Mouse (Mus musculus) midbrain, embryonic 14.5 days (tissue): ENCODE data around the gene Zcchc4. TPM values are rescaled to one million over a fixed set of nuclear protein-coding genes. Genes with fewer than 3 reads are reported as not detected.

Source experiments
- ATAC-seq: fragments of 200-750 bp; cut with Nextera tagmentation; 2 replicates; pipeline ENCODE4 v1.8.0; 2017; ENCODE audit warnings: moderate number of reproducible peaks, moderate library complexity; ENCODE audit not compliant: low FRiP score, low TSS enrichment
- DNase-seq: peaks from one replicate; pipeline ENCODE4 v3.0.0-alpha.2; 2015
- H3K27ac ChIP-seq: fragments of 300-500 bp; sonication (generic); replicated peaks from 2 replicates; pipeline ENCODE4 v1.5.1; 2014; ENCODE audit warnings: mild to moderate bottlenecking, low read depth, low read length, moderate library complexity
- H3K27me3 ChIP-seq: fragments of 300-500 bp; sonication (generic); 2 replicates; pipeline ENCODE4 v1.6.1; 2014; ENCODE audit warnings: low read length, control low read depth, mixed read lengths; ENCODE audit not compliant: control insufficient read depth, insufficient read depth
- H3K36me3 ChIP-seq: fragments of 300-500 bp; sonication (generic); 2 replicates; pipeline ENCODE4 v1.6.1; 2014; ENCODE audit warnings: low read length, control low read depth; ENCODE audit not compliant: control insufficient read depth, insufficient read depth
- H3K4me1 ChIP-seq: fragments of 300-500 bp; sonication (generic); 2 replicates; pipeline ENCODE4 v1.6.1; 2014; ENCODE audit warnings: mild to moderate bottlenecking, antibody characterized with exemption, low read length, control low read depth; ENCODE audit not compliant: control insufficient read depth, insufficient read depth
- H3K4me2 ChIP-seq: fragments of 300-500 bp; sonication (generic); 2 replicates; pipeline ENCODE4 v1.6.1; 2014; ENCODE audit warnings: mild to moderate bottlenecking, low read length, moderate library complexity
- H3K4me3 ChIP-seq: fragments of 300-500 bp; sonication (generic); replicated peaks from 2 replicates; pipeline ENCODE4 v1.5.1; 2014; ENCODE audit warnings: low read depth, low read length
- H3K9ac ChIP-seq: fragments of 300-500 bp; sonication (generic); replicated peaks from 2 replicates; pipeline ENCODE4 v1.6.1; 2014; ENCODE audit warnings: mild to moderate bottlenecking, low read length, moderate library complexity
- H3K9me3 ChIP-seq: fragments of 300-500 bp; sonication (generic); 2 replicates; pipeline ENCODE4 v1.6.1; 2016; ENCODE audit warnings: low read length, control low read depth, mixed read lengths; ENCODE audit not compliant: control insufficient read depth
- WGBS: fragments of 180-500 bp; shearing (Covaris S2); extraction: QIAGEN DNeasy Blood & Tissue Kit; methylation state at CpG from one replicate; pipeline ENCODE4 v1.1.7; 2014; 5-methylcytosine and 5-hydroxymethylcytosine counted together
- polyA plus RNA-seq: library from polyadenylated mRNA; unstranded; fragments of >200 nt; fragmentation: Nextera tagmentation; extraction: Ambion mirVana; gene quantifications from 2 replicates; pipeline ENCODE4 v1.2.1, GENCODE M21; 2014

Gene Zcchc4
- polyA plus RNA-seq, 1 experiment from 2014 or later: 13.1 TPM

- peaks cover 87% of the 10 kb centered on the region for H3K36me3 ChIP-seq
- no peaks in the 10 kb centered on the region for H3K4me1 ChIP-seq
- H3K4me2 ChIP-seq: no peak overlapping the region
- no peak overlapping the region for H3K27ac ChIP-seq
- no peak overlapping the region for H3K9ac ChIP-seq
- DNase-seq (no peak), ATAC-seq (no peak)
- no peaks in the 10 kb centered on the region for H3K9me3 ChIP-seq
- no peak overlapping the region for H3K4me3 ChIP-seq
- 96% methylated on average over 7 of the region's 7 CpGs for WGBS
- no peaks in the 10 kb centered on the region for H3K27me3 ChIP-seq
Observed at GRCm38 (mm10) chr5:52844319-52844718, 69.1 kb downstream of the Zcchc4 start.

GRCm38 (mm10) chr5:52855727-52856126, 80.5 kb downstream of the Zcchc4 start:
- H3K36me3 ChIP-seq: peaks cover 82% of the 10 kb centered on the region

GRCm38 (mm10) chr5:52864446-52864845, 89.2 kb downstream of the Zcchc4 start:
- Histone ChIP-seq H3K36me3 (peaks cover 89% of the 10 kb centered on the region), H3K27me3 (no peaks in the 10 kb centered on the region), H3K4me2 (no peak overlapping the region), H3K4me3 (no peak overlapping the region), H3K9me3 (no peaks in the 10 kb centered on the region), H3K9ac (no peak overlapping the region), H3K4me1 (no peaks in the 10 kb centered on the region), H3K27ac (no peak overlapping the region)
- DNase-seq (no peak), ATAC-seq (no peak)
- WGBS: 98% methylated on average over 8 of the region's 8 CpGs

More at GRCm38 (mm10) chr5:52855727-52856126, 80.5 kb downstream of the Zcchc4 start:
- DNase-seq (no peak), ATAC-seq (no peak)
- H3K9ac ChIP-seq: no peak overlapping the region
- no peaks in the 10 kb centered on the region for H3K4me1 ChIP-seq
- H3K27ac ChIP-seq: no peak overlapping the region
- H3K9me3 ChIP-seq: no peaks in the 10 kb centered on the region
- 93% methylated on average over 5 of the region's 5 CpGs for WGBS
- H3K4me2 ChIP-seq: no peak overlapping the region
- no peak overlapping the region for H3K4me3 ChIP-seq
- H3K27me3 ChIP-seq: no peaks in the 10 kb centered on the region

- no peaks in the 10 kb centered on the region for H3K27me3 ChIP-seq
- H3K9me3 ChIP-seq: no peaks in the 10 kb centered on the region
- no peak for ATAC-seq
- WGBS: 88% methylated on average over 9 of the region's 9 CpGs
- no peak for DNase-seq
- H3K4me1 ChIP-seq: no peaks in the 10 kb centered on the region
- H3K36me3 ChIP-seq: peaks cover 76% of the 10 kb centered on the region
- H3K27ac ChIP-seq: no peak overlapping the region
- no peak overlapping the region for H3K4me2 ChIP-seq
- H3K9ac ChIP-seq: no peak overlapping the region
- H3K4me3 ChIP-seq: no peak overlapping the region
Observed at GRCm38 (mm10) chr5:52865825-52866224, 90.6 kb downstream of the Zcchc4 start.

GRCm38 (mm10) chr5:52866361-52867155, 91.3 kb downstream of the Zcchc4 start:
- Histone ChIP-seq H3K4me2 (no peak overlapping the region), H3K27ac (no peak overlapping the region), H3K36me3 (peaks cover 69% of the 10 kb centered on the region), H3K9ac (no peak overlapping the region), H3K4me3 (no peak overlapping the region), H3K27me3 (no peaks in the 10 kb centered on the region), H3K4me1 (no peaks in the 10 kb centered on the region), H3K9me3 (no peaks in the 10 kb centered on the region)
- ATAC-seq (no peak), DNase-seq (no peak)
- 93% methylated on average over 18 of the region's 18 CpGs for WGBS

- Histone ChIP-seq H3K4me1 (no peaks in the 10 kb centered on the region), H3K27ac (no peak overlapping the region), H3K4me3 (no peak overlapping the region), H3K9ac (no peak overlapping the region), H3K27me3 (no peaks in the 10 kb centered on the region), H3K9me3 (no peaks in the 10 kb centered on the region), H3K4me2 (no peak overlapping the region), H3K36me3 (peaks cover 45% of the 10 kb centered on the region)
- peak; percentile 40 for DNase-seq
- ATAC-seq: no peak
- WGBS: 69% methylated on average over 12 of the region's 12 CpGs
Observed at GRCm38 (mm10) chr5:52868918-52869703, 93.9 kb downstream of the Zcchc4 start.

- Histone ChIP-seq H3K4me1 (no peaks in the 10 kb centered on the region), H3K9me3 (no peaks in the 10 kb centered on the region), H3K27me3 (no peaks in the 10 kb centered on the region), H3K9ac (no peak overlapping the region), H3K36me3 (peaks cover 24% of the 10 kb centered on the region), H3K27ac (no peak overlapping the region), H3K4me2 (no peak overlapping the region), H3K4me3 (no peak overlapping the region)
- DNase-seq (no peak), ATAC-seq (no peak)
- WGBS: 7% methylated on average over 1 of the region's 1 CpGs
Observed at GRCm38 (mm10) chr5:52871461-52871860, 96.3 kb downstream of the Zcchc4 start.

- DNase-seq (no peak), ATAC-seq (no peak)
- H3K9ac ChIP-seq: no peak overlapping the region
- no peaks in the 10 kb centered on the region for H3K27me3 ChIP-seq
- H3K27ac ChIP-seq: no peak overlapping the region
- peaks cover 18% of the 10 kb centered on the region for H3K36me3 ChIP-seq
- H3K4me3 ChIP-seq: no peak overlapping the region
- no peaks in the 10 kb centered on the region for H3K4me1 ChIP-seq
- H3K9me3 ChIP-seq: no peaks in the 10 kb centered on the region
- H3K4me2 ChIP-seq: no peak overlapping the region
- WGBS: 92% methylated on average over 13 of the region's 13 CpGs
Observed at GRCm38 (mm10) chr5:52871986-52872385, 96.8 kb downstream of the Zcchc4 start.
